Mouse (Mus musculus): ENCODE data around the gene Gm3625. TPM values are rescaled to one million over a fixed set of nuclear protein-coding genes. Genes with fewer than 3 reads are reported as not detected.

Gene Gm3625
- not detected for total RNA-seq (2021)
- long read RNA-seq, partial matches to known transcripts, result 0 of 3 reads
- long read RNA-seq, other reads (novel, unspliced or antisense), result 1 of 3 reads

- DNase-seq (ENCODE audit: low spot score in 2 of 2), result peak; percentile 57 to 71
Observed at GRCm38 (mm10) chr12:4592541-4593165, at the start of gene Gm3625, which contains the start of gene Itsn2. Gm3625 (minus strand) TSS chr12:4592927. Itsn2 (plus strand) TSS chr12:4592638.

DNA sequence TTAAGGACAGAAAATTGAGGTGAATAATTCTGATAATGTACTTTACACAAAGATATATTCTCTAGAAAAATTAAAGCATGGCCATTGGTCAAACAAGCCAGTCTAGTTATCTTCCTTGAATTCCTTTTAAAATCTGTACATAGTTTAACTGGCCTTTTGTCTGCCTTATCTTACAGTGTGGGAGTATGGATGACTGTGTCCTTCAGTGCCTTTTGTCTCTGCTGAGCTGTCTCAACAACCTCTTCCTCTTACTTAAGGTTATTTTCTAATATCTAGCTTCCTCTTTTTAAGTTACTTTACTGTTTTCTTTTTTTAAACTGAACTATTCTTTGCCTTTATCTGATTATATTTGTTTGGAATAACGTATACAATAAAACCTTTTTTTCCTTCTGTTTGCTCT is 48.0 kb upstream of the Gm3625 start:
- no peak for DNase-seq (ENCODE audit: low spot score in 2 of 2)

DNA sequence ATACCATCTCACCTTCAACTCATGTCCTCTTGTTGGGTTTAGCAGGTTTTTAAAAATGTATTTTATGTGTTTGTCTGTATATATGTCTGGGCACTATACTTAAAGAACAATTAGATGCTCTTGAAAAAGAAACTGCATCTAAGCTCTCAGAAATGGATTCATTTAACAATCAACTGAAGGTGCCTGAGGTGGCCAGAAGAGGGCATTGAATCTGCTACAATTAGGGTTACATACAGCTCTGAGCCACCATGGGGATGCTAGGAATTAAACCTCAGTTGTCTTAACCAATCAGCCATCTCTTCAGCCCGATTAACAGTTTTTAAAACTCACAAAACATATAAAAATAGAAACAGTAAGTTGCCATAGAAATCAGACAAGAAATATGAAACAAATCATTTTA is 45.7 kb upstream of the Gm3625 start:
- DNase-seq (ENCODE audit: low spot score in 2 of 2), result no peak

DNA sequence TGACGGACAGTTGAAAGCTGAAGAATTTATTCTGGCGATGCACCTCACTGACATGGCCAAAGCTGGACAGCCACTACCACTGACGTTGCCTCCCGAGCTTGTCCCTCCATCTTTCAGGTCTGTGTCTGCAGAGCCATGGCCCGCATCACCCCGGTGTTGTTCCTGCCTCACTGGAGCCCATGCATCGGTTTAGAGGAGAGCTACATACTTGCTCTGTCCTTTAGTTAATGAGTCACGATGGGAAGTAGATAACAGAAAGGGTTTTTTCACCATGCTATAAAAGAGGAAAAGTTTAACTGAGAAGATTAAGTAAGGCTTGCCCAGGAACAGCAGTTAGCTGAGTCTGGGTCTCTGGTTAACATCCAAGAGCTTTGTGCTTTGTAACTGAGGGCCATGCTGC is 40.2 kb upstream of the Gm3625 start:
- no peak for DNase-seq (ENCODE audit: low spot score in 2 of 2)

- no peak for DNase-seq (ENCODE audit: low spot score in 2 of 2)
Observed at GRCm38 (mm10) chr12:4624201-4624600, 31.5 kb upstream of the Gm3625 start.

DNA sequence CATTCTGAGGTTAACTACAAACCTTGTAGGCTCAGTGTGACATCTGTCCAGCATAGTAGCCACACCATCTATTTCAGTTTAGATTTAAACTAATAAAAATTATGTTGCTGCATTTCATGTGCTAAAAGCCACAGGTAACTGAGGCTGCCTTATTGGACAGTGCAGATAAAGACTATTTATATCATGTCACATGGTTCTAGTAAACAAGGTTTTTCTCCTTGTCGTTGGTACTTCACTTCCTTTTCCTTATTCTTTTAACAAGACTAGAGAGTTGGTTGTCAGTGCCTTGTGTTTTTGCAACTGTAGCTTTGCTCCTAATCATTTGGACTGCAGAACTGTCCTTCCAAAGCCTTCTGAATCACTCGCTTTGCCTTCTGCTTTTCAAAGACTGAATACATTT is 22.0 kb upstream of the Gm3625 start:
- DNase-seq (ENCODE audit: low spot score in 2 of 2), result peak in 1 of 2 experiments; percentile 20

- DNase-seq (ENCODE audit: low spot score in 2 of 2), result no peak
Observed at GRCm38 (mm10) chr12:4606625-4607024, 13.9 kb upstream of the Gm3625 start.

GRCm38 (mm10) chr12:4599713-4600112 is 7.0 kb upstream of the Gm3625 start:
- no peak for DNase-seq (ENCODE audit: low spot score in 2 of 2)

DNA sequence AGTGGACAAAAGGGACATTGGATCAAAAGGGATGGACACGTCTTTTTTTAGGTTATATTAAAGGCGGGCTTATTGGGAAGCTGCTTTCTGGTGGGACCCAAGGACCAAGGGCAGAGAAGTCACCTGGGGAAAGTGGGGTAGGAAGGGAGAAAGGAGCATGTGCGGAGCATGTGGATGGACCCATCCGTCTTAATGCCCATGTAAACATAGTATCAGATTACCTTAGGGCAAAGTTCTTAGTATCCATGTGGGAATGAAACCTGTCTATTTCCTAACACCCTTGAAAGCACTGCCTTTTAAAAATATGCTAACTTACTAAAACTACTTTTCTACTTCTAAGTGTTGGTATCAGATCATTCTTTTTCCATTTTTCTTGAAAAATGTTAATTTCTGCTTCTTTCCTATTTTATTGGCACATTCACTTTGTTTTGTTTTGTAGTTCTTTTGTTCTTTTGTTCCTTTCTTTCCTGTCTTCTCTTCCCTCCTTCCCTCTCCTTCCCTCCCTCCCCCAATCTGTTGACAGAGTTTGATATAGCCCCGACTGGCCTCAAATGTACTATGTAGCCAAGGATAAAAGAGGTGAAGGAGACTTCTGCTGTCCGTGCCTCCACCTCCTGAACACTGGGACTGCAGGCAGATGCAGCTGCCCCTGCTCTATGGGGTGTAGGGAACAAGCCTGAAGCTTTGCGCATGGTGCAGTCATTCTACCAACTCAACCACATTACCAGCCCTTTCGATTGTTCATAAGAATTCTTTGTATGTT is 6.1 kb upstream of the Gm3625 start:
- DNase-seq (ENCODE audit: low spot score in 2 of 2), result no peak

- DNase-seq (ENCODE audit: low spot score in 2 of 2), result no peak
Observed at GRCm38 (mm10) chr12:4595055-4595454, 2.3 kb upstream of the Gm3625 start.

DNA sequence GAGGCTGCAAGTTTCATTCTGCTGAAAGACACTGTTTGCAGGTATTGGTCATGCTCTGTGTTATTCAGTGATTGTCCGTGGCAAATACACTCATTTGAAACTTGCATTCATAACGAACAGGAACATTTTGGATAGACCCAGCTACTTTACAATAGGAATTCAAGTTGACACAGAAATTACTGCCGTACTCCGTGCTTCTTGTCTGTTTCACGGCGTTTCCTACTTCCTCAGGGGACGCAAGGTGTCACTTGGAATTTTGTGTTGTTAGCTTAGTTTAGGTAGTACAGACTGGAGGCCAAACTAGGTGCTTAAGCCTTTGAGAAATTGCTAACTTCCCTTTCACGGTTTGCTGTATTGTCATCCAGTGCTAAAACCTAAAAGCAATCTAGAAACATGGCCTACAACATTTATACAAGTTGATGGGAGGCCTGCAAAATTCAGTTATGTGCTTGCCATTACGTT is 1.2 kb upstream of the Gm3625 start:
- DNase-seq (ENCODE audit: low spot score in 2 of 2), result no peak

DNA sequence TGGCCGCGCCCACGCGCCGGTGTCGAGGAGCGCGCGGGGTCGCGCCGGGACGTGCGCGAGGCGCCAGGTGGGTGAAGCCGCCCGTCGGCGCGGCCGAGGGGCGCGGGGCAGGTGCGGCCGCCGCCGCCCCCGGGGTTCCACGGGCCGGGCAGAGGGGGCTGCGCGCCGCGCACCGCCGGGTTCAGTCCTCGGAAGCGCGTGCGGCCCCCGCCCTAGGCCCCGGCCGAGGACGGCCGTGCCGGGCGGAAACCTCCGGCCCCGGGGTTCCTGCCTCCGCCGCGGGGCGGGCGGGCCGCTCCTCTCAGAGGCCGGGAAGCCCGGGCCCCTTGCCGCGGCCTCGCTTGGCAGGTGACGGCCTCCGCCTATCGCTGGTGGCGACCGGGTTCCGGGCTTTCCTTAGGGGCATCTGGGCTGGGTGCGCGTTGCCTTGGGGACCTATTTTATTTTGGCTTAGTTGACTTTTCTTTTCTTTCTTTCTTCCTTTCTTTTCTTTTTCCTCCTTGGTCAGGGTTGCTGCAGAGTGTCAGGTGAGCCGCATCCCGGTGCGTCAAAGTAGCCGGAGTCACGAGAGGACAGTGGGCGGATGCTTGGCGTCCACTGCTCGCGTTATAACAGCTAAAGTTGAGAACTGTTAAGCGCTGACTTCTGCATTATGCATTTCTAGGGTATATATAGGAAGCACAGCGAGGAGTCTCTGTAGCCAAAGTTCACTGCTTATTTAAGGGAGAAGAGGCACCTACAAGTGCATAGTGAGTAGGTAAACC is 621 bp upstream of the Gm3625 start:
- peak in 1 of 2 experiments; percentile 44 for DNase-seq (ENCODE audit: low spot score in 2 of 2)

GRCm38 (mm10) chr12:4592025-4592424 is 702 bp downstream of the Gm3625 start:
- DNase-seq (ENCODE audit: low spot score in 2 of 2), result no peak

DNA sequence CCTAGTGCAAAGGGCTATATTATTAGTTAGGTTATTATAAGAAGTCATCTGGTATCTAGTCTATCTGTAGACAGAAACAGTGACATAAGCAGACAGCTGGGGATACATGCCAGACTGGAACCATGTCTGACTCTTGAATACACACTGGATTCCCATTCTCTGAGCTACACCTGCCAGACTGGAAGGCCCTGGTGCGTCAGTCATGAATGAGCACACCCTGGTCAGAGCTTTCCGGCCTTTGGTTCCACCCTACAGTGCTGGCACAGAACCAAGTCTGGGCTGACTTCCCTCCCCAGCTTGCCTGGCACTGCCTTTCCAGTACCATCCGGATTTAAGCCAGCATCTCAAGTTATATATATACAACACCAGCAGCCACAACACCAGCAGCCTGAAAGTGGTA is 4.1 kb downstream of the Gm3625 start:
- DNase-seq (ENCODE audit: low spot score in 2 of 2), result no peak

DNA sequence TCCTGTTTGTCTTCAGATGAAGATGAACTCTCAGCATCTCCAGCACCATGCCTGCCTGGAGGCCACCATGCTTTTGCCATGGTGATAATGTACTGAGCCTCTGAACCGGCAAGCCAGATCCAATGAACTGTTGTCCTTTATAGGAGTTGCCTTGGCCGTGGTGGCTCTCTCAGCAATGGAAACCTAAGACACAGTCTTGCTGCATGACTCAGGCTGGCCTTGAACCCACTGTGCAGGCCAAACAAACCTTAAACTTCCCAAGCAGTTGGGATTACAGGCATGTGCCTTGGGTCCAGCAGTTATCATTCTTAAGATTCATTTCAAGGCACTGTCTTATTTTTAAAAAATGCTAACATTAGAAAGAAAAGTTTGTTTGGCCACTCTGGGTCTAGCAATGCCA is 4.9 kb downstream of the Gm3625 start:
- DNase-seq (ENCODE audit: low spot score in 2 of 2), result no peak

DNA sequence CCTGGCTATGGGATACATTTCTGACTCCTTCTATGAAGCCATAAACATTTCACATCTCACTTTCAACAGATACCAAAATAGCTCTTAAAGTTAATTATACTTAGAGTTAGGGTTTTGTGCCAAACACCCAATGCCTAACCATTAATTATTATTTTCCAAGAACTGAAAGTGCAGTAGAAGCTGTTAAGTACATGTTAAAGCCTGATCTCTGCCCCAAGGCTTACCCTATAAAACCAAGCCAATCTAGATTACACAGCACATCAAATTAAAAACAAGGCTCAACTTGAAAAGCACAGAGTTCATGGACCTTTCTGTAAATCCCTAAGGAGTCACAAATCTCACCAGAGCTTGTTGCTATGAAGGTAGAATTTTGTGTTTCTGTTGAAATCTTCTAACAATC is 10.4 kb downstream of the Gm3625 start:
- no peak for DNase-seq (ENCODE audit: low spot score in 2 of 2)

DNA sequence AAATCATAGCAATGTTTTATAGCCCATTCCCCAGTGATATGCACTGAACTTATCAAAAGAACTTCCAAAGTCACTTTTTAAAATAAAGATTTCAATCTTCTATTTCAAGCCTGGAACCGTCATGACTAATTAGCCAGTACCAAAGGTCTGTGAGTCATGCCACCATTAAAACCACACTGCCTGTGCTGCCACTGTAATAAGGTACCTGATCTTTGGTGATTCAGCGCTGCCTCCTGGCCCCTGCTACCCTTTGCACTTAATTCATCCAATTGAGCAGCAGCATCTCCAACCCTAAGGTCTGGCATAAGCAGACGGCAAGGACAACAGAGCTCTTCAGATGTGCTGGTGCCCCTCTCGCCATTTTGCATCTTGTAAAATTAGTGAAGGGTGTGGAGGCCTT is 18.7 kb downstream of the Gm3625 start:
- no peak for DNase-seq (ENCODE audit: low spot score in 2 of 2)

DNA sequence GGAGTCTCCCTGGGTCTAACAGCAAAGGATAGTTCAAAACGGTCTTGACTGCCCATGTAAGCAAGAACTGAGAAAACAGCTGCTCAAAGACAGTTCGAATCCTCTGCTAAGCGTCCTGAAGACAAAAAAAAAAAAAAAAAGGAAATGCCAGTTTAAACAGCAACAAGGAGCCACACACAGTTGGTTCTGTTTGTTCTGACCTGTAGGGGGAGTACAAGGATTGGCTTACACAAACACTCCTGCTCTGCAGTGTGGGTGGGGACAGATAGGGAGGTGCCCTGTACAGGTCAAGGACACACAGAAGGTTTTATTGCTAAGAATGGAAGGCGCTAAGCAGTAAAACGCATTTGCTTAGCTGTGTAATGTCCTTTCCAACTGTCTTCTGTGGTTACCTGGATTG is 20.9 kb downstream of the Gm3625 start:
- DNase-seq (ENCODE audit: low spot score in 2 of 2), result peak in 1 of 2 experiments; percentile 36

- DNase-seq (ENCODE audit: low spot score in 2 of 2), result no peak
Observed at GRCm38 (mm10) chr12:4558475-4559279, 34.0 kb downstream of the Gm3625 start.

- DNase-seq (ENCODE audit: low spot score in 2 of 2), result no peak
Observed at GRCm38 (mm10) chr12:4558013-4558412, 34.7 kb downstream of the Gm3625 start.

GRCm38 (mm10) chr12:4557436-4557835 is 35.3 kb downstream of the Gm3625 start:
- no peak for DNase-seq (ENCODE audit: low spot score in 2 of 2)
